Mouse (Mus musculus) MEL (cell line): Measurements from ENCODE around the gene Bet1l. TPM values are rescaled to one million over a fixed set of nuclear protein-coding genes. Genes with fewer than 3 reads are reported as not detected.

Experiments
- DNase-seq: peaks from one replicate; pipeline ENCODE4 v3.0.0; 2011; ENCODE audit warnings: low read depth, low spot score
- H3K27ac ChIP-seq: 2 replicates; pipeline ENCODE4 v1.5.1; 2012; ENCODE audit warnings: low read depth, mild to moderate bottlenecking, control low read depth, low read length, moderate library complexity; ENCODE audit not compliant: control insufficient read depth
- H3K27me3 ChIP-seq, 2 experiments: fragments of 150-350 bp in 1 of 2; sonication (generic) in 1 of 2; 2 replicates each; pipeline ENCODE4 v1.6.1; 2012; ENCODE audit warnings: low read length in 2 of 2, mild to moderate bottlenecking in 2 of 2, improper control_type of control experiment in 1 of 2, moderate library complexity in 1 of 2; ENCODE audit not compliant: insufficient read depth in 2 of 2, control insufficient read depth in 1 of 2
- H3K36me3 ChIP-seq, 2 experiments: 2 replicates each; pipeline ENCODE4 v1.6.1; 2012 to 2014; ENCODE audit warnings: low read length in 2 of 2, improper control_type of control experiment in 1 of 2, inconsistent platforms in 1 of 2, mild to moderate bottlenecking in 1 of 2; ENCODE audit not compliant: insufficient read depth in 2 of 2, control insufficient read depth in 1 of 2
- H3K4me1 ChIP-seq, 2 experiments: fragments of 150-350 bp in 1 of 2; sonication (generic) in 1 of 2; 2 replicates each; pipeline ENCODE4 v1.6.1; 2012; ENCODE audit warnings: low read length in 2 of 2, improper control_type of control experiment in 1 of 2, mild to moderate bottlenecking in 1 of 2; ENCODE audit not compliant: insufficient read depth in 2 of 2, control insufficient read depth in 1 of 2
- H3K4me3 ChIP-seq, 2 experiments: fragments of 150-350 bp in 1 of 2; sonication (generic) in 1 of 2; 2 replicates each; pipeline ENCODE4 v1.5.1; 2012; ENCODE audit warnings: low read depth in 2 of 2, low read length in 2 of 2, mild to moderate bottlenecking in 2 of 2, moderate library complexity in 2 of 2, control low read depth in 1 of 2, improper control_type of control experiment in 1 of 2; ENCODE audit not compliant: control insufficient read depth in 1 of 2, insufficient read depth in 1 of 2
- H3K79me2 ChIP-seq: 2 replicates; pipeline ENCODE4 v1.6.1; 2012; ENCODE audit warnings: mild to moderate bottlenecking, low read length, moderate library complexity; ENCODE audit not compliant: control insufficient read depth, poor library complexity, insufficient read depth
- H3K9ac ChIP-seq: 2 replicates; pipeline ENCODE4 v1.6.1; 2012; ENCODE audit warnings: low read depth, mild to moderate bottlenecking, control low read depth, low read length, moderate library complexity; ENCODE audit not compliant: control insufficient read depth, poor library complexity, severe bottlenecking
- H3K9me3 ChIP-seq: fragments of 150-350 bp; sonication (generic); replicated peaks from 2 replicates; pipeline ENCODE4 v1.6.1; 2012; ENCODE audit warnings: mild to moderate bottlenecking, low read length, improper control_type of control experiment, moderate library complexity; ENCODE audit not compliant: insufficient read depth
- CHD1 ChIP-seq: IDR thresholded peaks from 2 replicates; pipeline ENCODE4 v1.6.1; 2012; ENCODE audit warnings: low read depth, mild to moderate bottlenecking, inconsistent platforms, low read length, improper control_type of control experiment
- CTCF ChIP-seq, 3 experiments: IDR thresholded peaks in 2 of 3; conservative IDR thresholded peaks in 1 of 3; 2 replicates each; pipeline ENCODE4 v1.5.1; 2011 to 2012; ENCODE audit warnings: low read length in 3 of 3, low read depth in 2 of 3, mild to moderate bottlenecking in 2 of 3, improper control_type of control experiment in 1 of 3, inconsistent platforms in 1 of 3, mixed read lengths in 1 of 3, moderate library complexity in 1 of 3; ENCODE audit not compliant: control insufficient read depth in 1 of 3, insufficient read depth in 1 of 3, poor library complexity in 1 of 3, severe bottlenecking in 1 of 3
- E2F4 ChIP-seq: IDR thresholded peaks from 2 replicates; pipeline ENCODE4 v1.6.1; 2011; ENCODE audit warnings: low read depth, low read length, improper control_type of control experiment, borderline replicate concordance
- ELF1 ChIP-seq: IDR thresholded peaks from 2 replicates; pipeline ENCODE4 v1.6.1; 2014; ENCODE audit warnings: low read depth, mild to moderate bottlenecking, inconsistent platforms, low read length, improper control_type of control experiment, moderate library complexity
- EP300 ChIP-seq, 2 experiments: IDR thresholded peaks; 2 replicates each; pipeline ENCODE4 v1.6.1; 2011; ENCODE audit warnings: improper control_type of control experiment in 2 of 2, low read length in 2 of 2, low read depth in 1 of 2, mild to moderate bottlenecking in 1 of 2
- ETS1 ChIP-seq: IDR thresholded peaks from 2 replicates; pipeline ENCODE4 v1.6.1; 2012; ENCODE audit warnings: low read depth, mild to moderate bottlenecking, inconsistent platforms, low read length, improper control_type of control experiment, moderate library complexity
- GATA1 ChIP-seq: IDR thresholded peaks from 2 replicates; pipeline ENCODE4 v1.6.1; 2011; ENCODE audit warnings: low read depth, low read length, improper control_type of control experiment
- HCFC1 ChIP-seq: IDR thresholded peaks from 2 replicates; pipeline ENCODE4 v1.6.1; 2012; ENCODE audit warnings: low read depth, mild to moderate bottlenecking, inconsistent platforms, low read length, improper control_type of control experiment, moderate library complexity
- KAT2A ChIP-seq: conservative IDR thresholded peaks from 2 replicates; pipeline ENCODE4 v1.6.1; 2012; ENCODE audit warnings: low read depth, low read length, improper control_type of control experiment, inconsistent platforms
- MAX ChIP-seq: IDR thresholded peaks from 2 replicates; pipeline ENCODE4 v1.6.1; 2011; ENCODE audit warnings: low read length, improper control_type of control experiment
- MAZ ChIP-seq: IDR thresholded peaks from 2 replicates; pipeline ENCODE4 v1.6.1; 2012; ENCODE audit warnings: low read depth, mild to moderate bottlenecking, inconsistent platforms, low read length, improper control_type of control experiment
- MEF2A ChIP-seq: IDR thresholded peaks from 2 replicates; pipeline ENCODE4 v1.6.1; 2014; ENCODE audit warnings: low read depth, mild to moderate bottlenecking, inconsistent platforms, low read length, improper control_type of control experiment; ENCODE audit not compliant: poor library complexity, insufficient replicate concordance, severe bottlenecking; ENCODE audit errors: extremely low read depth
- MYC ChIP-seq: IDR thresholded peaks from 2 replicates; pipeline ENCODE4 v1.6.1; 2011; ENCODE audit warnings: low read depth, mild to moderate bottlenecking, low read length, improper control_type of control experiment, moderate library complexity
- NELFE ChIP-seq: IDR thresholded peaks from 2 replicates; pipeline ENCODE4 v1.6.1; 2011; ENCODE audit warnings: low read depth, low read length, improper control_type of control experiment
- NRF1 ChIP-seq: IDR thresholded peaks from 2 replicates; pipeline ENCODE4 v1.6.1; 2014; ENCODE audit warnings: low read depth, mild to moderate bottlenecking, inconsistent platforms, low read length, improper control_type of control experiment, moderate library complexity; ENCODE audit not compliant: poor library complexity, insufficient read depth, severe bottlenecking
- POLR2AphosphoS2 ChIP-seq: IDR thresholded peaks from 2 replicates; pipeline ENCODE4 v1.6.1; 2011; ENCODE audit warnings: low read length, improper control_type of control experiment
- UBTF ChIP-seq: IDR thresholded peaks from 2 replicates; pipeline ENCODE4 v1.6.1; 2012; ENCODE audit warnings: low read depth, mild to moderate bottlenecking, inconsistent platforms, low read length, improper control_type of control experiment, moderate library complexity, borderline replicate concordance; ENCODE audit not compliant: insufficient read depth
- USF2 ChIP-seq, 2 experiments: IDR thresholded peaks; 2 replicates each; pipeline ENCODE4 v1.6.1; 2011 to 2012; ENCODE audit warnings: improper control_type of control experiment in 2 of 2, low read length in 2 of 2, borderline replicate concordance in 1 of 2, inconsistent platforms in 1 of 2, low read depth in 1 of 2, mild to moderate bottlenecking in 1 of 2; ENCODE audit not compliant: insufficient read depth in 1 of 2
- ZC3H11A ChIP-seq: IDR thresholded peaks from 2 replicates; pipeline ENCODE4 v1.6.1; 2012; ENCODE audit warnings: low read depth, mild to moderate bottlenecking, inconsistent platforms, low read length, improper control_type of control experiment
- ZKSCAN1 ChIP-seq: IDR thresholded peaks from 2 replicates; pipeline ENCODE4 v1.6.1; 2012; ENCODE audit warnings: low read depth, mild to moderate bottlenecking, inconsistent platforms, low read length, improper control_type of control experiment, moderate library complexity
- ZMIZ1 ChIP-seq: IDR thresholded peaks from 2 replicates; pipeline ENCODE4 v1.6.1; 2012; ENCODE audit warnings: low read depth, mild to moderate bottlenecking, inconsistent platforms, low read length, improper control_type of control experiment, moderate library complexity
- polyA plus RNA-seq, 2 experiments: library from polyadenylated mRNA; stranded (reverse) in 1 of 2; unstranded in 1 of 2; fragments of >175 nt in 1 of 2; fragments of >200 nt in 1 of 2; gene quantifications; 2 replicates each; pipeline versions ENCODE4 v1.2.1 to v1.2.4; 2012; ENCODE audit warnings: low replicate concordance in 2 of 2, low read depth in 1 of 2; ENCODE audit not compliant: insufficient read length in 2 of 2, insufficient read depth in 1 of 2, missing spikeins in 1 of 2
- total RNA-seq: library from RNA; depleted of rRNA; stranded (reverse); fragments of 300-350 nt; gene quantifications from 2 replicates; pipeline ENCODE4 v1.2.3, GENCODE M21; 2012

Bet1l gene
- total and polyA plus RNA-seq, 3 experiments: 16.0 to 26.2 TPM; not detected in 1

- no peak overlapping the region for H3K9ac ChIP-seq
- H3K27ac ChIP-seq: no peak overlapping the region
- H3K36me3 ChIP-seq: no peaks in the 10 kb centered on the region; a peak in 1 of 4 replicates
- H3K4me1 ChIP-seq: peaks cover 3 to 9% of the 10 kb centered on the region in 2 experiments; a peak in 2 of 4 replicates
- TF ChIP-seq NELFE (no peak), MEF2A (no peak), KAT2A (no peak), POLR2AphosphoS2 (no peak), GATA1 (no peak), ZKSCAN1 (no peak), USF2 (IDR thresholded peaks at IDR 0.05; ENCODE audit: borderline replicate concordance in 1 of 2, insufficient read depth in 1 of 2, low read depth in 1 of 2, low read length in 2 of 2) (no peak)
- TF ChIP-seq, all 39 proteins: peak for 0
- H3K27me3 ChIP-seq: no peaks in the 10 kb centered on the region; a peak in 1 of 4 replicates
- no peaks in the 10 kb centered on the region for H3K9me3 ChIP-seq
- no peak for DNase-seq
- no peak overlapping the region for H3K4me3 ChIP-seq
- H3K79me2 ChIP-seq: no peaks in the 10 kb centered on the region
Measured at GRCm38 (mm10) chr7:140840750-140841735, 16.3 kb downstream of the Bet1l start.

GRCm38 (mm10) chr7:140839556-140839955 lies 17.8 kb downstream of the Bet1l start:
- Histone ChIP-seq H3K4me1 (peaks cover 3 to 9% of the 10 kb centered on the region in 2 experiments; a peak in 2 of 4 replicates), H3K27ac (no peak overlapping the region), H3K36me3 (no peaks in the 10 kb centered on the region; a peak in 1 of 4 replicates), H3K79me2 (no peaks in the 10 kb centered on the region), H3K4me3 (no peak overlapping the region), H3K9me3 (no peaks in the 10 kb centered on the region), H3K9ac (no peak overlapping the region), H3K27me3 (no peaks in the 10 kb centered on the region; a peak in 1 of 4 replicates)
- no peak for DNase-seq
- no peak for TF ChIP-seq ZC3H11A
- TF ChIP-seq ZKSCAN1: no peak
- no peak for TF ChIP-seq ZMIZ1
- no peak for TF ChIP-seq MYC
- no peak for TF ChIP-seq NRF1
- TF ChIP-seq KAT2A: no peak
- TF ChIP-seq ETS1: no peak
- TF ChIP-seq MAX: no peak
- no peak for TF ChIP-seq UBTF
- no peak for TF ChIP-seq GATA1
- TF ChIP-seq ELF1: no peak
- no peak for TF ChIP-seq MAZ
- TF ChIP-seq E2F4: no peak
- no peak for TF ChIP-seq CHD1
- TF ChIP-seq CTCF (IDR thresholded peaks at IDR 0.05 in 2 of 3, conservative IDR thresholded peaks at IDR 0.05 in 1 of 3; ENCODE audit: control insufficient read depth in 1 of 3, insufficient read depth in 1 of 3, low read depth in 2 of 3, low read length in 3 of 3, poor library complexity in 1 of 3, severe bottlenecking in 1 of 3): no peak
- no peak for TF ChIP-seq HCFC1
- no peak for TF ChIP-seq NELFE
- TF ChIP-seq EP300 (IDR thresholded peaks at IDR 0.05; ENCODE audit: low read depth in 1 of 2, low read length in 2 of 2): no peak
- TF ChIP-seq MEF2A: no peak
